Mouse (Mus musculus) CH12.LX (cell line): ENCODE measurements around the gene Slc9a8. TPM values are rescaled to one million over a fixed set of nuclear protein-coding genes. Genes with fewer than 3 reads are reported as not detected.
A peak's percentile ranks its signal among the peaks of the same experiment; 100 is the strongest.

Experiments
- DNase-seq: peaks from one replicate; pipeline ENCODE4 v3.0.0-alpha.2; 2013; ENCODE audit errors: extremely low read depth
- H3K27ac ChIP-seq: 2 replicates; pipeline ENCODE4 v1.5.1; 2012; ENCODE audit warnings: low read depth, mild to moderate bottlenecking, control low read depth, moderate library complexity; ENCODE audit not compliant: insufficient read depth
- H3K27me3 ChIP-seq: replicated peaks from 2 replicates; pipeline ENCODE3; 2012; ENCODE audit warnings: inconsistent platforms
- H3K36me3 ChIP-seq, 2 experiments: replicated peaks in 1 of 2; 2 replicates each; pipeline versions ENCODE3 to v1.6.1; 2012; ENCODE audit warnings: inconsistent platforms in 1 of 2, low read length in 1 of 2, mild to moderate bottlenecking in 1 of 2, mixed read lengths in 1 of 2, moderate library complexity in 1 of 2; ENCODE audit not compliant: control insufficient read depth in 1 of 2, insufficient read depth in 1 of 2
- H3K4me1 ChIP-seq, 2 experiments: 2 replicates each; pipeline ENCODE4 v1.6.1; 2012; ENCODE audit warnings: inconsistent platforms in 1 of 2, moderate library complexity in 1 of 2; ENCODE audit not compliant: insufficient read depth in 2 of 2, control insufficient read depth in 1 of 2
- H3K4me2 ChIP-seq: 2 replicates; pipeline ENCODE4 v1.6.1; 2012; ENCODE audit warnings: low read depth, mild to moderate bottlenecking, control low read depth; ENCODE audit not compliant: poor library complexity, insufficient read depth, severe bottlenecking
- H3K4me3 ChIP-seq, 3 experiments: fragments of 150-350 bp in 1 of 3; sonication (generic) in 1 of 3; replicated peaks in 1 of 3; 2 replicates each; pipeline versions ENCODE3 to v1.5.1; 2011 to 2012; ENCODE audit warnings: low read depth in 2 of 3, low read length in 2 of 3, mild to moderate bottlenecking in 2 of 3, moderate library complexity in 2 of 3, control low read depth in 1 of 3, improper control_type of control experiment in 1 of 3, inconsistent platforms in 1 of 3, mixed read lengths in 1 of 3; ENCODE audit not compliant: poor library complexity in 1 of 3
- H3K79me2 ChIP-seq: replicated peaks from 2 replicates; pipeline ENCODE4 v1.6.1; 2012; ENCODE audit warnings: mild to moderate bottlenecking, moderate library complexity; ENCODE audit not compliant: control insufficient read depth, poor library complexity, insufficient read depth, severe bottlenecking; ENCODE audit errors: extremely low read depth
- H3K9ac ChIP-seq: 2 replicates; pipeline ENCODE4 v1.6.1; 2012; ENCODE audit warnings: low read depth, mild to moderate bottlenecking, control low read depth, moderate library complexity; ENCODE audit not compliant: insufficient read depth
- H3K9me3 ChIP-seq: replicated peaks from 2 replicates; pipeline ENCODE3; 2012; ENCODE audit warnings: low read length, inconsistent platforms, mixed read lengths
- BHLHE40 ChIP-seq: IDR thresholded peaks from 2 replicates; pipeline ENCODE4 v1.6.1; 2011; ENCODE audit warnings: mild to moderate bottlenecking, low read depth, low read length, improper control_type of control experiment
- CTCF ChIP-seq, 2 experiments: IDR thresholded peaks in 1 of 2; conservative IDR thresholded peaks in 1 of 2; 2 replicates each; pipeline ENCODE4 v1.5.1; 2011 to 2012; ENCODE audit warnings: low read depth in 2 of 2, low read length in 2 of 2, improper control_type of control experiment in 1 of 2, inconsistent platforms in 1 of 2, mild to moderate bottlenecking in 1 of 2, moderate library complexity in 1 of 2
- E2F4 ChIP-seq: IDR thresholded peaks from 2 replicates; pipeline ENCODE4 v1.6.1; 2011; ENCODE audit warnings: low read depth, low read length, improper control_type of control experiment; ENCODE audit not compliant: insufficient replicate concordance
- HCFC1 ChIP-seq: IDR thresholded peaks from 2 replicates; pipeline ENCODE4 v1.6.1; 2012; ENCODE audit warnings: low read depth, mild to moderate bottlenecking, inconsistent platforms, low read length, improper control_type of control experiment
- JUN ChIP-seq: IDR thresholded peaks from 2 replicates; pipeline ENCODE4 v1.6.1; 2011; ENCODE audit warnings: low read depth, mild to moderate bottlenecking, low read length, improper control_type of control experiment, moderate library complexity; ENCODE audit not compliant: insufficient read depth
- MAZ ChIP-seq: IDR thresholded peaks from 2 replicates; pipeline ENCODE4 v1.6.1; 2012; ENCODE audit warnings: low read depth, mild to moderate bottlenecking, inconsistent platforms, low read length, improper control_type of control experiment, moderate library complexity
- NELFE ChIP-seq: IDR thresholded peaks from 2 replicates; pipeline ENCODE4 v1.6.1; 2011; ENCODE audit warnings: low read depth, low read length, improper control_type of control experiment
- NRF1 ChIP-seq: IDR thresholded peaks from 2 replicates; pipeline ENCODE4 v1.6.1; 2014; ENCODE audit warnings: low read depth, mild to moderate bottlenecking, inconsistent platforms, low read length, improper control_type of control experiment, moderate library complexity
- RAD21 ChIP-seq: IDR thresholded peaks from 2 replicates; pipeline ENCODE4 v1.6.1; 2011; ENCODE audit warnings: low read depth, mild to moderate bottlenecking, low read length, improper control_type of control experiment, moderate library complexity
- SIN3A ChIP-seq: IDR thresholded peaks from 2 replicates; pipeline ENCODE4 v1.6.1; 2012; ENCODE audit warnings: low read length, improper control_type of control experiment, inconsistent platforms
- TBP ChIP-seq: conservative IDR thresholded peaks from 2 replicates; pipeline ENCODE4 v1.6.1; 2011; ENCODE audit warnings: low read depth, low read length, improper control_type of control experiment
- TCF12 ChIP-seq: IDR thresholded peaks from 2 replicates; pipeline ENCODE4 v1.6.1; 2014; ENCODE audit warnings: low read depth, mild to moderate bottlenecking, inconsistent platforms, low read length, improper control_type of control experiment
- UBTF ChIP-seq: IDR thresholded peaks from 2 replicates; pipeline ENCODE4 v1.6.1; 2012; ENCODE audit warnings: low read depth, mild to moderate bottlenecking, inconsistent platforms, low read length, improper control_type of control experiment, moderate library complexity
- USF2 ChIP-seq: conservative IDR thresholded peaks from 2 replicates; pipeline ENCODE4 v1.6.1; 2011; ENCODE audit warnings: low read depth, low read length, improper control_type of control experiment
- ZC3H11A ChIP-seq: IDR thresholded peaks from 2 replicates; pipeline ENCODE4 v1.6.1; 2012; ENCODE audit warnings: low read depth, mild to moderate bottlenecking, inconsistent platforms, low read length, improper control_type of control experiment
- ZKSCAN1 ChIP-seq: IDR thresholded peaks from 2 replicates; pipeline ENCODE4 v1.6.1; 2012; ENCODE audit warnings: low read depth, inconsistent platforms, low read length, improper control_type of control experiment, borderline replicate concordance
- ZMIZ1 ChIP-seq: IDR thresholded peaks from 2 replicates; pipeline ENCODE4 v1.6.1; 2012; ENCODE audit warnings: low read depth, mild to moderate bottlenecking, inconsistent platforms, low read length, improper control_type of control experiment
- ZNF384 ChIP-seq: IDR thresholded peaks from 2 replicates; pipeline ENCODE4 v1.6.1; 2012; ENCODE audit warnings: low read depth, low read length, improper control_type of control experiment, inconsistent platforms
- dilution Hi-C: fragments of 300-500 bp; cut with MboI; formaldehyde crosslinking; loops from 2 replicates; pipeline ENCODE4 v1.14.3; 2020; ENCODE audit warnings: low sequenced_read_pairs; ENCODE audit not compliant: extremely low pct_unique_long_range_greater_than_20kb, extremely low pct_ligation_motif_present
- in situ Hi-C: fragments of 300-500 bp; cut with MboI; formaldehyde crosslinking; loops from 3 replicates; pipeline ENCODE4 v1.14.3; 2019; ENCODE audit warnings: low sequenced_read_pairs, low pct_ligation_motif_present, low pct_unique_long_range_greater_than_20kb, mixed read lengths
- polyA plus RNA-seq: library from polyadenylated mRNA; unstranded; fragments of >175 nt; gene quantifications from 2 replicates; pipeline ENCODE4 v1.2.1, GENCODE M21; 2012; ENCODE audit warnings: low read depth; ENCODE audit not compliant: insufficient read length
- total RNA-seq, 2 experiments: library from RNA; depleted of rRNA; stranded (reverse); fragments of 300-350 nt in 1 of 2; fragments of >200 nt in 1 of 2; gene quantifications; 2 replicates each; pipeline ENCODE4 v1.2.3; 2012 to 2014

The Slc9a8 gene
- total and polyA plus RNA-seq, 3 experiments, result 14.5 to 26.0 (median 25.0) TPM

DNA sequence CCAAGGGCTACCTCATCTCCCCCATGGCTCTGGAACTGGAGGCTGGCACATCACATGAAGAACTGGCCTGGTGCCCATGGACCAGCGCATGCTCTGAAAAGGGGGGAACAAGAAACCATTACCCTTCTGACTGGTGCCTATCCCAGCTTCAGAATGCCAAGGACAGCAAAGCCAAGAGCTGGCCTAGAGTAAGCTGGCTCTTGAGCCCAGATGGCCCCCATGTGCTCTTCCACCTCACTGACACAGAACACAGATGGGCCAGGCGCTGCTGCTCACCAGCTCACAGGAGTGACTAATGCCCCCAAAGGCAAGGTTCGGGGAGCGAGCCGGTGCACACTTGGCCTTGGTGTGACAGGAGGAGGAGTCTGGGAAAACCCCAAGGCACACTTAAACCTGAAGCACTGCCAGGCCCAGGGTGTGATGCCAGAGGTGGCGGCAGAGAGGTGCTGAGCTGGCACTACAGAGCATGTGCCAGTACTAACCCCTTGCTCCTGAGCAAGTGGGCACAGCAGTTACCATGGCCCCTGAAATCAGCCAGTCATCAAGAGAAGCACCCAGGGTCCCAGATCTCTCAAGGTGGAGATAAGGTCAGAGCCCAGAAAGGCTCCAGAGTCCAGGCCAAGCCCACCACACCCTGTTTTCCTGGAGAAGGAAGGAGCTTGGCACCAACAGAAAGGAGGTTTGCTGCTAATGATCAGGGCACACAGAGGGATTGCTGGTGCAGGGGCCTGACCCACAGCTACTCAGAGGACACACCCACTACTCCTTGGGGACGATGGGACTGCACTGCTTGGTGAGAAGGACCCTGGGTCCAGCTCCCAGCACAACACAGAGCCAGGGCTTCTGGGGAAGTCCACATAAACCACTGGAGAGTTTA, 64.2 kb downstream of the Slc9a8 start:
- Histone ChIP-seq H3K79me2 (peaks cover 59% of the 10 kb centered on the region), H3K27me3 (no peaks in the 10 kb centered on the region), H3K36me3 (peaks cover 60 to 75% of the 10 kb centered on the region in 2 experiments), H3K9ac (no peak overlapping the region), H3K4me1 (peaks cover 18 to 49% of the 10 kb centered on the region in 2 experiments), H3K4me2 (no peak overlapping the region), H3K27ac (no peak overlapping the region), H3K4me3 (no peak overlapping the region), H3K9me3 (no peaks in the 10 kb centered on the region)
- dilution Hi-C loops, result no loop called here
- TF ChIP-seq ZKSCAN1 (no peak), USF2 (no peak)
- DNase-seq, result peak; percentile 39
- in situ Hi-C loops, result loop anchor here (10.0 kb wide), 1 partner anchor 421 kb away; the partner anchor contains the start of gene Znfx1

DNA sequence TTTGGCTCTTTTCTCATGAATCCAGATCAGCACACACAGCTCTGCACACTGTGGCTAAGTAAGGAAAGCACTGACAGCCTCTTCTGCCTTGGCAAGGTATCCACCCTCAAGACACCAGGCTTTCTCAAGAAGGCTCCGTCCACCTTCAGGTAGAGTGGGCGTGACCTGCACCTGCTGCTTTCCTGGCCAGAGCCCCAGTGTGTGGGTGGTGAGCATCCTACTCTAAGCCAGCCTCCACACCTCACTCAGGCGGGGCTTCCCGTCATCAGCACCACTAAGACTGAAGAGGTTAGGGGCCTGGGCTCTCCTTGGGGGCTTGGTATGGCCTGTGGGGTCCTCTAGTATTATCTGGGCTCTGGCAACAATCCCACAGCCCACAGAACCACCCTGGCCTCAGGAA, 65.1 kb downstream of the Slc9a8 start:
- peaks cover 60 to 72% of the 10 kb centered on the region in 2 experiments for H3K36me3 ChIP-seq
- H3K9me3 ChIP-seq, result no peaks in the 10 kb centered on the region
- no peak for TF ChIP-seq NELFE
- TF ChIP-seq ZMIZ1, result no peak
- no peak for TF ChIP-seq BHLHE40
- TF ChIP-seq USF2, result no peak
- no peak for TF ChIP-seq JUN
- TF ChIP-seq SIN3A, result no peak
- no peak for TF ChIP-seq CTCF (conservative IDR thresholded peaks at IDR 0.05 in 1 of 2, IDR thresholded peaks at IDR 0.05 in 1 of 2; ENCODE audit: low read depth in 2 of 2, low read length in 2 of 2)
- no peak for TF ChIP-seq NRF1
- TF ChIP-seq ZNF384, result no peak
- no peak for TF ChIP-seq ZKSCAN1
- TF ChIP-seq RAD21, result no peak
- no peak for TF ChIP-seq UBTF
- no peak for TF ChIP-seq HCFC1
- TF ChIP-seq ZC3H11A, result no peak
- TF ChIP-seq MAZ, result no peak
- TF ChIP-seq TBP, result no peak
- no peak for TF ChIP-seq TCF12
- no peak for TF ChIP-seq E2F4
- H3K4me1 ChIP-seq, result peaks cover 18 to 58% of the 10 kb centered on the region in 2 experiments
- H3K4me2 ChIP-seq, result no peak overlapping the region
- no peak overlapping the region for H3K4me3 ChIP-seq
- H3K79me2 ChIP-seq, result peaks cover 67% of the 10 kb centered on the region
- H3K27me3 ChIP-seq, result no peaks in the 10 kb centered on the region
- in situ Hi-C loops, result loop anchor here (10.0 kb wide), 1 partner anchor 422 kb away; the partner anchor contains the start of gene Znfx1
- H3K9ac ChIP-seq, result no peak overlapping the region
- no peak for DNase-seq
- dilution Hi-C loops, result no loop called here
- H3K27ac ChIP-seq, result peak overlapping the region; percentile 12; the same call in 1 of the 2 replicates
